Mouse (Mus musculus) hindbrain, embryonic 13.5 days (tissue): ENCODE data around the gene Aldh3a1. TPM values are rescaled to one million over a fixed set of nuclear protein-coding genes. Genes with fewer than 3 reads are reported as not detected.
A peak's percentile ranks its signal among the peaks of the same experiment; 100 is the strongest.

Source experiments
- ATAC-seq: fragments of 200-750 bp; cut with Nextera tagmentation; 2 replicates; pipeline ENCODE4 v1.8.0; 2017; ENCODE audit warnings: moderate TSS enrichment; ENCODE audit not compliant: low FRiP score
- H3K27ac ChIP-seq: fragments of 300-500 bp; sonication (generic); 2 replicates; pipeline ENCODE4 v1.5.1; 2015; ENCODE audit warnings: inconsistent platforms, mild to moderate bottlenecking, moderate library complexity
- H3K27me3 ChIP-seq: fragments of 300-500 bp; sonication (generic); 2 replicates; pipeline ENCODE4 v1.6.1; 2015; ENCODE audit warnings: mild to moderate bottlenecking, inconsistent platforms
- H3K36me3 ChIP-seq: fragments of 300-500 bp; sonication (generic); 2 replicates; pipeline ENCODE4 v1.6.1; 2015; ENCODE audit warnings: mild to moderate bottlenecking, inconsistent platforms
- H3K4me1 ChIP-seq: fragments of 300-500 bp; sonication (generic); replicated peaks from 2 replicates; pipeline ENCODE4 v1.6.1; 2015; ENCODE audit warnings: inconsistent platforms
- H3K4me2 ChIP-seq: fragments of 300-500 bp; sonication (generic); 2 replicates; pipeline ENCODE4 v1.6.1; 2015; ENCODE audit warnings: inconsistent platforms, mild to moderate bottlenecking, moderate library complexity
- H3K4me3 ChIP-seq: fragments of 300-500 bp; sonication (generic); 2 replicates; pipeline ENCODE4 v1.5.1; 2015; ENCODE audit warnings: mild to moderate bottlenecking, inconsistent platforms
- H3K9ac ChIP-seq: fragments of 300-500 bp; sonication (generic); 2 replicates; pipeline ENCODE4 v1.6.1; 2015; ENCODE audit warnings: mild to moderate bottlenecking, inconsistent platforms
- H3K9me3 ChIP-seq: fragments of 300-500 bp; sonication (generic); 2 replicates; pipeline ENCODE4 v1.6.1; 2016; ENCODE audit warnings: inconsistent platforms
- WGBS: fragments of 180-500 bp; shearing (Covaris S2); methylation state at CpG from one replicate; pipeline ENCODE4 v1.1.7; 2015; 5-methylcytosine and 5-hydroxymethylcytosine counted together
- polyA plus RNA-seq: library from polyadenylated mRNA; unstranded; fragments of >200 nt; fragmentation: Nextera tagmentation; extraction: Ambion mirVana; gene quantifications from 2 replicates; pipeline ENCODE4 v1.2.1, GENCODE M21; 2015

The Aldh3a1 gene
- polyA plus RNA-seq, 1 experiment from 2014 or later: not detected

DNA sequence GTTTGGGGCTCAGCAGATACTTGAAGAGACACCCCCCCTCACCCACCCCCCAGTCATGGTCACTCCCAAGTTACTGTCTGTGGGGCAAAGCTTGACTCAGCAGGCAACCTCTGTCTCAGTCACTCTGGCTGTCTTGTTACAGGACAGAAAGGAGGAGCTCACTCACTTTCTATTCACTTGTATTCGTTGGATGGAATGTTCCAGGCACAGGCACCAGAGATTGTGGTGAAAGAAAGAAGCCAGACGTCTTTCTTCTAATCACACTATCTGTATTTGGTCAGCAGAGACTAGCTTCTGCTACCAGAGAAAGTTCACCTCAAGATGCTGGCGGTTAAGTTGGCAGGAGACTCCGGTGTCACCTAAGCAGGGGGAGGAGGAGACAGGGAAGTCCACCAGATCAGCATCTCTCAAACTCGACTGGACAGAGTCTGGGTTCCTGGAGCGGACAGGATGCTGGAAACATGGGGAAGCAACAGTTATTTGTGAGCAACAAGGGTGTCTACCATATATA lies 17.0 kb downstream of the Aldh3a1 start:
- no peaks in the 10 kb centered on the region; the same call in 1 of the 2 replicates for H3K4me1 ChIP-seq
- no peak overlapping the region for H3K9ac ChIP-seq
- no peaks in the 10 kb centered on the region for H3K27me3 ChIP-seq
- no peak for ATAC-seq
- H3K9me3 ChIP-seq: no peaks in the 10 kb centered on the region
- H3K36me3 ChIP-seq: no peaks in the 10 kb centered on the region
- 85% methylated on average over 6 of the region's 6 CpGs for WGBS
- no peak overlapping the region for H3K4me2 ChIP-seq
- no peak overlapping the region for H3K4me3 ChIP-seq
- no peak overlapping the region for H3K27ac ChIP-seq

DNA sequence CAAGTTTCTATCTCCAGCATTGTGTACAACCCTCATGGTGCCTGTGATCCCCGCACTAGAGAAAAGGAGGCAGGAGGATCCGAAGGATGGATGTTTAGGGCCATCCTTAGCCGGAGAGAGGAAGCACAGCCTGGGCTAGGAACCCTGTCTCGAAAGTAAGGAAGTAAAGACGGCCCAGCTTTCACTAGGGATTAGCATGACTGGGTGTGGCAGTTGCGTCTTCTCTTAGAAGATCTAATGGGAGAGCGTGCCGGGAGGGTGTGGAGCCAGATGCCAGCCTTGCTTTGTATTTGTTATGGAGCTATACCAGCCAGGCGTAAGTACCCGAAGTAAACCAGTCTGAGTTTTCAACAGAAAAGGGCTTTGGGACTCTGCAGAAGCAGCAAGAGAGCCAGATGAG lies 17.6 kb downstream of the Aldh3a1 start:
- H3K36me3 ChIP-seq: no peaks in the 10 kb centered on the region
- no peak overlapping the region for H3K4me3 ChIP-seq
- no peaks in the 10 kb centered on the region; the same call in 1 of the 2 replicates for H3K4me1 ChIP-seq
- WGBS: 92% methylated on average over 10 of the region's 10 CpGs
- no peak overlapping the region for H3K27ac ChIP-seq
- no peaks in the 10 kb centered on the region for H3K27me3 ChIP-seq
- ATAC-seq: no peak
- H3K4me2 ChIP-seq: no peak overlapping the region
- H3K9ac ChIP-seq: no peak overlapping the region
- H3K9me3 ChIP-seq: no peaks in the 10 kb centered on the region

DNA sequence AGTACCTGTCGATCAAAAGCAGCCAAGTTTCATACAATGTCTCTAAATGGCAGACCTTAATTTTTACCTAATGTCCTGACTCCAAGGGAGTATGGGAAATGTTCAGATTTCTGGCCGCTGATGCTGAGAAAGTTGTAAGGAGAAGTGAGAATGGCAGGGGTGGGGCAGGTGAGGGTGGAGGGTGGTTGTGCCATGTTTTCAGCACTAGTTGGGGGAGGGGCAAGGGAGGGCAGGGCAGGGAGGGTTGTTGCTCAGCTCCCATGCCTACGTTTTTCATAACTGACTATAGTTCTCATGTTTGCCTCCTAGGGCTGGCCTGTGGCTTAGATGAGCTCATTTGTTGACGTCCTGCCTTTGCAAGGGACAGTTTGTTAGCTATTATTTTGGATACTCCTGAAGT lies 18.2 kb downstream of the Aldh3a1 start:
- no peak overlapping the region for H3K4me3 ChIP-seq
- no peaks in the 10 kb centered on the region for H3K36me3 ChIP-seq
- H3K4me1 ChIP-seq: no peaks in the 10 kb centered on the region; the same call in 1 of the 2 replicates
- no peaks in the 10 kb centered on the region for H3K27me3 ChIP-seq
- H3K9ac ChIP-seq: no peak overlapping the region
- no peak for ATAC-seq
- no peak overlapping the region for H3K4me2 ChIP-seq
- 84% methylated on average over 4 of the region's 4 CpGs for WGBS
- no peaks in the 10 kb centered on the region for H3K9me3 ChIP-seq
- H3K27ac ChIP-seq: no peak overlapping the region

GRCm38 (mm10) chr11:61225941-61226412 lies 18.6 kb downstream of the Aldh3a1 start:
- H3K4me3 ChIP-seq: no peak overlapping the region
- no peak overlapping the region for H3K27ac ChIP-seq
- WGBS: 86% methylated on average over 6 of the region's 6 CpGs
- H3K9me3 ChIP-seq: no peaks in the 10 kb centered on the region
- no peak overlapping the region for H3K4me2 ChIP-seq
- no peaks in the 10 kb centered on the region for H3K36me3 ChIP-seq
- peaks cover under 1% of the 10 kb centered on the region; the same call in 1 of the 2 replicates for H3K4me1 ChIP-seq
- no peak overlapping the region for H3K9ac ChIP-seq
- ATAC-seq: no peak
- no peaks in the 10 kb centered on the region for H3K27me3 ChIP-seq

- Histone ChIP-seq H3K9me3 (no peaks in the 10 kb centered on the region), H3K4me3 (no peak overlapping the region), H3K4me1 (peaks cover 9% of the 10 kb centered on the region), H3K27ac (no peak overlapping the region), H3K27me3 (peaks cover 2% of the 10 kb centered on the region; the same call in 1 of the 2 replicates), H3K36me3 (no peaks in the 10 kb centered on the region), H3K4me2 (no peak overlapping the region), H3K9ac (no peak overlapping the region)
- WGBS: 88% methylated on average over 8 of the region's 8 CpGs
- ATAC-seq: no peak
Measured at GRCm38 (mm10) chr11:61227816-61228215, 20.5 kb downstream of the Aldh3a1 start.

DNA sequence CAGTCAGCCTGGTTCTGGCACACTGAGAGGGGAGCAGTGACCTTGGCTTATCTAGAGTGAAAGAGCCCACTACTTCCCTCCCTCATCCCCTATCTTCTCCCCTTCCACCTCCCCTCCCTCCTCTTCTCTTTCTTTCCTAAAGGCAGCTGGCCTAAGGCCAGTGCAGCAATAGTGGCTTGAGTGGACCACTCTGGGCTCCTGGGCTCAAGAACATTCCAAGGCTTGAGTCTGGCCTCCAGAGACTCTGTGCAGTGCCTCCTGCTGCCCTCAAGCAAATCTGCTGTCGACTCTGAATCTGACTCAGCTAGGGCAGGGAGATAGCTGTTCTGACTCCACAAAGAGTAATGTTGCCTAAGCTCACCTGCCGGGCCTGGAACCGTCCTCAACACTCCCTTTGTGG lies 21.1 kb downstream of the Aldh3a1 start:
- ATAC-seq: no peak
- Histone ChIP-seq H3K27ac (no peak overlapping the region), H3K36me3 (no peaks in the 10 kb centered on the region), H3K9me3 (no peaks in the 10 kb centered on the region), H3K4me2 (no peak overlapping the region), H3K27me3 (peaks cover 2% of the 10 kb centered on the region; the same call in 1 of the 2 replicates), H3K4me1 (peaks cover 9% of the 10 kb centered on the region), H3K9ac (no peak overlapping the region), H3K4me3 (no peak overlapping the region)
- WGBS: 74% methylated on average over 3 of the region's 3 CpGs

GRCm38 (mm10) chr11:61231329-61231728 lies 24.0 kb downstream of the Aldh3a1 start:
- Histone ChIP-seq H3K27me3 (peaks cover 2% of the 10 kb centered on the region; the same call in 1 of the 2 replicates), H3K4me2 (peak overlapping the region; percentile 39), H3K27ac (no peak overlapping the region), H3K4me1 (peaks cover 12% of the 10 kb centered on the region), H3K36me3 (no peaks in the 10 kb centered on the region), H3K9ac (no peak overlapping the region), H3K9me3 (no peaks in the 10 kb centered on the region), H3K4me3 (no peak overlapping the region)
- 14% methylated on average over 9 of the region's 9 CpGs for WGBS
- no peak for ATAC-seq

GRCm38 (mm10) chr11:61234174-61234573 lies 26.8 kb downstream of the Aldh3a1 start:
- 71% methylated on average over 5 of the region's 5 CpGs for WGBS
- H3K27me3 ChIP-seq: peaks cover 2% of the 10 kb centered on the region; the same call in 1 of the 2 replicates
- no peak overlapping the region for H3K4me3 ChIP-seq
- H3K9me3 ChIP-seq: no peaks in the 10 kb centered on the region
- H3K4me2 ChIP-seq: no peak overlapping the region
- H3K27ac ChIP-seq: no peak overlapping the region
- no peaks in the 10 kb centered on the region for H3K36me3 ChIP-seq
- no peak for ATAC-seq
- peaks cover 12% of the 10 kb centered on the region; the same call in 1 of the 2 replicates for H3K4me1 ChIP-seq
- H3K9ac ChIP-seq: no peak overlapping the region

- no peaks in the 10 kb centered on the region for H3K36me3 ChIP-seq
- H3K4me1 ChIP-seq: peaks cover 11% of the 10 kb centered on the region; the same call in 1 of the 2 replicates
- 92% methylated on average over 3 of the region's 3 CpGs for WGBS
- no peaks in the 10 kb centered on the region for H3K9me3 ChIP-seq
- no peak overlapping the region for H3K9ac ChIP-seq
- H3K4me3 ChIP-seq: no peak overlapping the region
- H3K27ac ChIP-seq: no peak overlapping the region
- no peak for ATAC-seq
- peaks cover 2% of the 10 kb centered on the region; the same call in 1 of the 2 replicates for H3K27me3 ChIP-seq
- H3K4me2 ChIP-seq: no peak overlapping the region
Measured at GRCm38 (mm10) chr11:61236015-61236414, 28.7 kb downstream of the Aldh3a1 start.

- H3K36me3 ChIP-seq: peaks cover 51% of the 10 kb centered on the region
- no peak overlapping the region for H3K4me2 ChIP-seq
- H3K27ac ChIP-seq: no peak overlapping the region
- no peak overlapping the region for H3K4me3 ChIP-seq
- no peak overlapping the region for H3K9ac ChIP-seq
- H3K9me3 ChIP-seq: no peaks in the 10 kb centered on the region
- no peaks in the 10 kb centered on the region for H3K27me3 ChIP-seq
- H3K4me1 ChIP-seq: no peaks in the 10 kb centered on the region
- ATAC-seq: no peak
- 89% methylated on average over 7 of the region's 7 CpGs for WGBS
Measured at GRCm38 (mm10) chr11:61244406-61244805, 37.1 kb downstream of the Aldh3a1 start.

DNA sequence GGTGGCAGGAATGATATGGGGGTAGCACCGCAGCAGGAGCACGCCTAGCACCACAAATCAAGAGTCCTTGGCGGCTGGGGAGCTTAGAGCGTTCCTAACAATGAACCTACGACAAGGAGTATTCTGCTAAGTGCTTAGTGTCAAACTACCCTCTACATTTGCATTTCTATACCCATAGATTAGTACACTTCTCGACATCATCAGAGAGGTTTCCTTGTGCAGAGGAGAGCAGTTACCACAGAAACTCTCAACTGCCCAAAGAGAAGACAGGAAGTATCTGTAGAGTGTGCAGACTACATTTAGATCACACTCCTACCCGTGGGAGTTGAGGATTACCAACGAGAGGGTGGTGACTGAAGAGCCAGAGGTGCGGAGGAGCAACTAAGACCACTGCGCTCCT lies 44.4 kb downstream of the Aldh3a1 start:
- WGBS: 81% methylated on average over 10 of the region's 10 CpGs
- Histone ChIP-seq H3K9me3 (no peaks in the 10 kb centered on the region), H3K9ac (no peak overlapping the region), H3K4me1 (no peaks in the 10 kb centered on the region), H3K27me3 (no peaks in the 10 kb centered on the region), H3K27ac (no peak overlapping the region), H3K36me3 (peaks cover 90% of the 10 kb centered on the region), H3K4me2 (no peak overlapping the region), H3K4me3 (no peak overlapping the region)
- ATAC-seq: no peak

DNA sequence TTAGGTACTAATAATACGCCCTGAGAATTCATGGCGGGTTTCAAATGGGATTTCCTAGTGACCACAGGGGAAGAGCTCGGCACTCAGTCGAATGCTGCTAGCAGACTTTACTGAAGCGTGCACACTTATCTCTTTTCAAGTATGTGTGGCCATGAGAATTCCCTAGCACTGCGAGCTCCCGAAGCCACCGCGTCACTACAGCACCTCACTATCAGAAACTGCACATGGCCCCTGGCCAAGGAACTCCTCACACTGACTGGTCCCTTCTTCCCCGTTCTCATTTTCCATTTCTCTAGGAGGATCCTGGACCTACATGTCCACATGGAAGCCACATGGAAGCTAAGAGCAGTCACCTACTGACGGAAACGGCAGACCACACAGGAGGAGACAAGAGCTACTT lies 45.5 kb downstream of the Aldh3a1 start:
- no peak overlapping the region for H3K4me3 ChIP-seq
- no peaks in the 10 kb centered on the region for H3K9me3 ChIP-seq
- peaks cover 88% of the 10 kb centered on the region for H3K36me3 ChIP-seq
- H3K4me1 ChIP-seq: no peaks in the 10 kb centered on the region
- ATAC-seq: no peak
- H3K27ac ChIP-seq: no peak overlapping the region
- H3K27me3 ChIP-seq: no peaks in the 10 kb centered on the region
- WGBS: 95% methylated on average over 12 of the region's 12 CpGs
- no peak overlapping the region for H3K9ac ChIP-seq
- H3K4me2 ChIP-seq: no peak overlapping the region

GRCm38 (mm10) chr11:61259106-61259505 lies 51.8 kb downstream of the Aldh3a1 start:
- H3K4me2 ChIP-seq: no peak overlapping the region
- no peak overlapping the region for H3K4me3 ChIP-seq
- H3K4me1 ChIP-seq: no peaks in the 10 kb centered on the region
- no peak overlapping the region for H3K27ac ChIP-seq
- H3K9ac ChIP-seq: no peak overlapping the region
- WGBS: 92% methylated on average over 6 of the region's 6 CpGs
- H3K27me3 ChIP-seq: no peaks in the 10 kb centered on the region
- no peaks in the 10 kb centered on the region for H3K9me3 ChIP-seq
- ATAC-seq: no peak
- H3K36me3 ChIP-seq: peaks cover 84% of the 10 kb centered on the region
